Mouse (Mus musculus): ENCODE measurements around the gene Dohh. TPM values are rescaled to one million over a fixed set of nuclear protein-coding genes. Genes with fewer than 3 reads are reported as not detected.

Gene Dohh
- polyA plus RNA-seq, 1 experiment from 2014 or later = 101 TPM

- DNase-seq (ENCODE audit: low spot score) = no peak
- 6% methylated on average over 19 of the region's 19 CpGs for WGBS
- H3K4me1 ChIP-seq = peaks cover 29% of the 10 kb centered on the region
- H3K27ac ChIP-seq = peak overlapping the region; percentile 73
- H3K4me3 ChIP-seq = peak overlapping the region; percentile 43
- no peaks in the 10 kb centered on the region for H3K9me3 ChIP-seq (replicated peaks)
- H3K36me3 ChIP-seq = peaks cover 28% of the 10 kb centered on the region
- H3K27me3 ChIP-seq (ENCODE audit: low read depth, poor library complexity, severe bottlenecking) = peaks cover 19% of the 10 kb centered on the region
Measured at GRCm38 (mm10) chr10:81393456-81394063, 9.3 kb downstream of the Dohh start.

GRCm38 (mm10) chr10:81395127-81395526 is 10.9 kb downstream of the Dohh start:
- Histone ChIP-seq H3K4me1 (peaks cover 33% of the 10 kb centered on the region), H3K27ac (no peak overlapping the region)

GRCm38 (mm10) chr10:81395865-81396264 is 11.6 kb downstream of the Dohh start:
- Histone ChIP-seq H3K27ac (no peak overlapping the region), H3K36me3 (peaks cover 21% of the 10 kb centered on the region), H3K4me3 (no peak overlapping the region), H3K27me3 (ENCODE audit: low read depth, poor library complexity, severe bottlenecking) (peaks cover 38% of the 10 kb centered on the region), H3K9me3 (replicated peaks) (no peaks in the 10 kb centered on the region), H3K4me1 (peaks cover 40% of the 10 kb centered on the region)
- DNase-seq (ENCODE audit: low spot score) = no peak
- 91% methylated on average over 4 of the region's 4 CpGs for WGBS

More at GRCm38 (mm10) chr10:81395127-81395526, 10.9 kb downstream of the Dohh start:
- peak; percentile 89 for DNase-seq (ENCODE audit: low spot score)
- peaks cover 30% of the 10 kb centered on the region for H3K27me3 ChIP-seq (ENCODE audit: low read depth, poor library complexity, severe bottlenecking)
- H3K36me3 ChIP-seq = peaks cover 23% of the 10 kb centered on the region
- no peaks in the 10 kb centered on the region for H3K9me3 ChIP-seq (replicated peaks)
- WGBS = 16% methylated on average over 5 of the region's 5 CpGs
- H3K4me3 ChIP-seq = no peak overlapping the region

- 65% methylated on average over 5 of the region's 5 CpGs for WGBS
- Histone ChIP-seq H3K27me3 (ENCODE audit: low read depth, poor library complexity, severe bottlenecking) (peaks cover 40% of the 10 kb centered on the region), H3K27ac (peak overlapping the region; percentile 11; the same call in 1 of the 2 replicates), H3K9me3 (replicated peaks) (no peaks in the 10 kb centered on the region), H3K36me3 (peaks cover 15% of the 10 kb centered on the region), H3K4me3 (no peak overlapping the region), H3K4me1 (peaks cover 49% of the 10 kb centered on the region)
- no peak for DNase-seq (ENCODE audit: low spot score)
Measured at GRCm38 (mm10) chr10:81396749-81397148, 12.5 kb downstream of the Dohh start.

GRCm38 (mm10) chr10:81399296-81399695 is 15.1 kb downstream of the Dohh start:
- WGBS = 50% methylated on average over 5 of the region's 5 CpGs
- DNase-seq (ENCODE audit: low spot score) = no peak
- H3K4me3 ChIP-seq = peak overlapping the region; percentile 40; the same call in 1 of the 2 replicates
- peak overlapping the region; percentile 92 for H3K27ac ChIP-seq
- H3K27me3 ChIP-seq (ENCODE audit: low read depth, poor library complexity, severe bottlenecking) = peaks cover 62% of the 10 kb centered on the region
- H3K4me1 ChIP-seq = peaks cover 55% of the 10 kb centered on the region
- H3K9me3 ChIP-seq (replicated peaks) = no peaks in the 10 kb centered on the region
- H3K36me3 ChIP-seq = peaks cover 15% of the 10 kb centered on the region

- H3K4me1 ChIP-seq = peaks cover 60% of the 10 kb centered on the region
- H3K9me3 ChIP-seq (replicated peaks) = no peaks in the 10 kb centered on the region
- WGBS = 73% methylated on average over 18 of the region's 18 CpGs
- H3K27ac ChIP-seq = peak overlapping the region; percentile 92
- peak overlapping the region; percentile 40 for H3K4me3 ChIP-seq
- H3K27me3 ChIP-seq (ENCODE audit: low read depth, poor library complexity, severe bottlenecking) = peaks cover 67% of the 10 kb centered on the region
- H3K36me3 ChIP-seq = peaks cover 21% of the 10 kb centered on the region
- DNase-seq (ENCODE audit: low spot score) = no peak
Measured at GRCm38 (mm10) chr10:81399798-81400308, 15.6 kb downstream of the Dohh start.

GRCm38 (mm10) chr10:81400371-81401204 is 16.4 kb downstream of the Dohh start:
- Histone ChIP-seq H3K27ac (peak overlapping the region; percentile 92), H3K36me3 (peaks cover 26% of the 10 kb centered on the region), H3K9me3 (replicated peaks) (no peaks in the 10 kb centered on the region), H3K4me3 (peak overlapping the region; percentile 40), H3K27me3 (ENCODE audit: low read depth, poor library complexity, severe bottlenecking) (peaks cover 75% of the 10 kb centered on the region), H3K4me1 (peaks cover 64% of the 10 kb centered on the region)
- DNase-seq (ENCODE audit: low spot score) = no peak
- WGBS = 46% methylated on average over 22 of the region's 22 CpGs

GRCm38 (mm10) chr10:81401205-81401520 is 16.9 kb downstream of the Dohh start:
- 24% methylated on average over 10 of the region's 10 CpGs for WGBS
- Histone ChIP-seq H3K27ac (peak overlapping the region; percentile 92), H3K4me1 (peaks cover 69% of the 10 kb centered on the region), H3K36me3 (peaks cover 29% of the 10 kb centered on the region), H3K9me3 (replicated peaks) (no peaks in the 10 kb centered on the region), H3K27me3 (ENCODE audit: low read depth, poor library complexity, severe bottlenecking) (peaks cover 80% of the 10 kb centered on the region), H3K4me3 (peak overlapping the region; percentile 40)
- no peak for DNase-seq (ENCODE audit: low spot score)

GRCm38 (mm10) chr10:81401521-81402226 is 17.4 kb downstream of the Dohh start:
- H3K4me3 ChIP-seq = peak overlapping the region; percentile 40
- peaks cover 81% of the 10 kb centered on the region for H3K27me3 ChIP-seq (ENCODE audit: low read depth, poor library complexity, severe bottlenecking)
- peak; percentile 83 for DNase-seq (ENCODE audit: low spot score)
- whole genome bisulfite sequencing = 7% methylated on average over 18 of the region's 18 CpGs
- H3K9me3 ChIP-seq (replicated peaks) = no peaks in the 10 kb centered on the region
- peaks cover 29% of the 10 kb centered on the region for H3K36me3 ChIP-seq
- H3K27ac ChIP-seq = peak overlapping the region; percentile 92
- peaks cover 74% of the 10 kb centered on the region for H3K4me1 ChIP-seq

GRCm38 (mm10) chr10:81402227-81402765 is 18.1 kb downstream of the Dohh start:
- 27% methylated on average over 7 of the region's 7 CpGs for WGBS
- Histone ChIP-seq H3K27me3 (ENCODE audit: low read depth, poor library complexity, severe bottlenecking) (peaks cover 81% of the 10 kb centered on the region), H3K27ac (peak overlapping the region; percentile 92), H3K4me3 (peak overlapping the region; percentile 40), H3K9me3 (replicated peaks) (no peaks in the 10 kb centered on the region), H3K4me1 (peaks cover 81% of the 10 kb centered on the region), H3K36me3 (peaks cover 29% of the 10 kb centered on the region)
- no peak for DNase-seq (ENCODE audit: low spot score)

GRCm38 (mm10) chr10:81403511-81403910 is 19.3 kb downstream of the Dohh start:
- 52% methylated on average over 10 of the region's 10 CpGs for WGBS
- H3K36me3 ChIP-seq = peaks cover 29% of the 10 kb centered on the region
- H3K27ac ChIP-seq = peak overlapping the region; percentile 92
- H3K4me1 ChIP-seq = peaks cover 89% of the 10 kb centered on the region
- peaks cover 85% of the 10 kb centered on the region for H3K27me3 ChIP-seq (ENCODE audit: low read depth, poor library complexity, severe bottlenecking)
- H3K4me3 ChIP-seq = peak overlapping the region; percentile 40; the same call in 1 of the 2 replicates
- DNase-seq (ENCODE audit: low spot score) = no peak
- H3K9me3 ChIP-seq (replicated peaks) = no peaks in the 10 kb centered on the region

- WGBS = 10% methylated on average over 9 of the region's 9 CpGs
- Histone ChIP-seq H3K27me3 (ENCODE audit: low read depth, poor library complexity, severe bottlenecking) (peaks cover 85% of the 10 kb centered on the region), H3K36me3 (peaks cover 29% of the 10 kb centered on the region), H3K4me1 (peaks cover 95% of the 10 kb centered on the region), H3K4me3 (no peak overlapping the region), H3K27ac (peak overlapping the region; percentile 38; the same call in 1 of the 2 replicates), H3K9me3 (replicated peaks) (no peaks in the 10 kb centered on the region)
- DNase-seq (ENCODE audit: low spot score) = peak; percentile 57
Measured at GRCm38 (mm10) chr10:81404082-81404481, 19.9 kb downstream of the Dohh start.
